Mouse (Mus musculus): ENCODE results near the gene Traf4. TPM values are rescaled to one million over a fixed set of nuclear protein-coding genes. Genes with fewer than 3 reads are reported as not detected.
"Not testable (repeated sequence)": the region's sequence is repeated elsewhere in the genome, so short reads cannot be mapped to it uniquely, and the experiment has no call there.

Traf4 gene
- total RNA-seq, 2 experiments from 2014 or later = 25.8 to 27.5 TPM

DNA sequence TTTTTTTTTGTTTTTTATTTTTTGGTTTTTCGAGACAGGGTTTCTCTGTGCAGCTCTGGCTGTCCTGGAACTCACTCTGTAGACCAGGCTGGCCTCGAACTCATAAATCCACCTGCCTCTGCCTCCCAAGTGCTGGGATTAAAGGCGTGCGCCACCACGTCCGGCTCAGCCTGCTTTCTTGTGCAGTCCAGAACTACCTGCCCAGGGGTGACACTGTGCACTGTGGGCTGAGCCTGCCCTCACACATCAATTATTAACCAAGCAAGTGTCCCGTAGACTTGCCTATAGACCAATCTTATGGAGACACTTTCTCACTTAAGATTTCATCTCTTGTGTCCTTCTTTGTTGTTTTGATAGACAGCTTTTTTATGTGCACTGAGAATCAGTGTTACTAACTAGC, 30.1 kb downstream of the Traf4 start:
- DNase-seq = not testable (repeated sequence)

DNA sequence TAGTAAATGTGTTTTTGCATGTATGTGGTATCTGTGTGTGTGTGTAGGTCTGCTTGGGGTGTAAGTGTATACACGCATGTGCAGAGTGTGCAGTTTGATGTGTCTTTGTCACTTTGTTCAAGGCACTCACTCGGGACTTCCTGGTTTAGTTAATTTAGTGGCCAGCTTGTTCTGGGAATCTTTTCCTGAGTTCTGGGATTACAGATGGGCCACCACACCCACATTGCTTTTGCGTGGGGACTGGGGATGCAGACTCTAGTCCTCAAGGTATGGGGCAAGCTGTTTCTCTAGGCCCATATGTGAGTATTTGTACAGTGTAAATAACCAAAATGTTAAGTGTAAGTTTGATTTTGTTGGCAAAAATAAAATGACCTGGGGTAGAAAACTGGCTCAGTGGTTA, 31.0 kb downstream of the Traf4 start:
- DNase-seq = no peak

DNA sequence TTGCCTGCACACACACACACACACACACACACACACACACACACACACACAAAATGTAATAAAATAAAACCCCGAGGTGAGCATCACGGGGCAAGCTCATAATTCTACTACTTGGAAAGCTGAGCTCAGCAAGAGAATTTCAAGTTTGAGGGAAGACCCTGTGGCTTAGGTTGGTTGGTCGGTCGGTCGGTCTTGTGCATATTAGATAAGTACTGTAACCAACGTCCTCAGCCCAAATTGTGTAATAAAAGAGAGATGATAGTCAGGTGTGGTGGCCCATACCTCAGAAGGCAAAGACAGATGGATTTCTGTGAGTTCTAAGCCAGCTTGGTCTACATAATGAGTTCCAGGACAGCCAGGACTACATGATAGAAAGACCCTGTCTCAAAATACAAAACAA, 31.5 kb downstream of the Traf4 start:
- DNase-seq = no peak

GRCm38 (mm10) chr11:78129458-78129857, 35.9 kb downstream of the Traf4 start:
- DNase-seq = no peak

GRCm38 (mm10) chr11:78126739-78127138, 38.6 kb downstream of the Traf4 start:
- DNase-seq = no peak

GRCm38 (mm10) chr11:78125691-78126090, 39.7 kb downstream of the Traf4 start:
- DNase-seq = no peak

- no peak for DNase-seq
Measured at GRCm38 (mm10) chr11:78123782-78124181, 41.6 kb downstream of the Traf4 start.

DNA sequence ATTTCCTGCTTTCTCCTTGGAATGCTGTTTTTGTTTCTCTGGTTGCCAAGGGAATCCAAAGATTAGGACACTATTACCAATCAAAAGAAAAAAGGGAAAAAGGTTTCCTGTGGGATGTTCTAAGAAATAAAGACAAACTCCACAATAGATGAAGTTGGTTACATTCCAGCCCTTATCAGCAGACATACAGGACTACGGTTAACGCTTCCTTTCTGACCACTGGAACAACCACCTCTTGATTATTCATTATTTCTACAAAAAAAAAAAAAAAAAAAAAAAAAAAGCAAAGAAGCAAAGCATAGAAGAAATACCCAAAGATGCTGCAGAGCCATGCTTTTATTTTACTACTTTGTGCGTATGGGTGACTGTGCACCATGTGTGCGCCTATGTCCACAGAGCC, 42.6 kb downstream of the Traf4 start:
- no peak for DNase-seq

DNA sequence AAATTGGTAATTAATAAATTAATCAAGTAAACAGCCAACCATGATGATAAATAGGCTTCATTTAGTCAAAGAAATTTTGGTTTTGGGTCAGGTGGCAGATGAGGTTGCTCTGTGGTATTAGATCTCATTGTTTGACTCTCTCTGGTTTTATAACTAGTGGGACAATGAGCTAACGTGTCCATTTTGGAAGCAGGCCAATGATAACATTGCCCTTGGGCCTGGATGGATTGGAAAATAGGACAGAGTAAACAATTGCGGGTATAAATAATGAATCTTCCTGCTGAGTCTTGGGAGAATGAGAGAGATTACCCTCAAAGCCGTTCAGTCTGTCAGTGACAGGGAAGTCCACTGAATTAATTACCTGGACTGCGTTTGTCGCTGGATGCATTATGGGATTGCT, 44.2 kb downstream of the Traf4 start:
- DNase-seq = peak; percentile 29

DNA sequence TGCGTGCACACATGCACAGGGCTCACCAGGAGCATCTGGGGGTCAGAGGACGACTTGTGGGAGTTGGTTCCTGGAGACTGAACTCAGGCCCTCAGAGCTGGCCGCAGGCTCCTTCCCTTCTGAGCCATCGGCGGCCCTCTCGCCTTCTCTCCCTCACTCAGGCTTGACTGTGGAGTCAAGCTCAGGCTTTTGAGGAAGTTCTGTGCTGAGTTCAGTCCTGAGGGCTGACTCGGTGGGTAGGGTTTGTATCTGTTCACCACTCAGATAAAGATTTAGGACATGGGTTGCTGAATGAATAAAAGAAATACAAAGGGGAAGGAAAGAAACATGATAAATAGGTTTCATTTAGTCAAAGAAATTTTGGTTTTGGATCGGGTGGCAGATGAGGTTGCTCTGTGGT, 45.5 kb downstream of the Traf4 start:
- DNase-seq = no peak

DNA sequence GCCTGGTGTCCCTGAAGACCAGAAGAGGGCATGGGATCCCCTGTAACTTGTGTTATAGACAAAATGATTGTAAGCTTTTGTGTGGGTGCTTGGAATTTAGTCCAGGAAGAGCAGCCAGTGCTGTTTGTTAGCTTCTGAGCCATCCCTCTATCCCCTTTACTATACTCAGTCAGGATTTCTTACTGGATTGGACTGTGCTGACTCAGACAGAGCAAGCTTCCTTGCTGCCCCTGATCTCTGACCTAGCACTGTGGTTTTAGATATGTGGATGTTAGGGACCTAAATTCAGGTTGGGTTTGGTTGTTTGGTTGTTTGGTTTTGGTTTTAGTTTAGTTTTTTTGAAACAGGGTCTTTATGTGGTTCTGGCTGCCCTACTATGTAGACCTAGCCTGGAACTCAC, 46.9 kb downstream of the Traf4 start:
- DNase-seq = no peak

DNA sequence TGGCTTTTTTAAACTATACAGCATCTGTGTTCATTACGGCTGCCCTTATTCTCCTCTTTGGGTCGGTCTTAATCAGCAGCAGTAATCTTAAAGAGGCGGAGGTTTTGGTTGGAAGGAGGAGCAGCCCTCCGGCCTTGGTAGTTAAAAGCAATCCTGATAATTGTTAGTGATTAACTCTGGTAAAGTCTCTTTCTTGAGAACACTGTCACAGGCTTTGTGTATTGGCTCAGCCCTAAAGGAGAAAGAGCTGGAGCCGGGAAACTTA, 49.3 kb downstream of the Traf4 start:
- no peak for DNase-seq

- DNase-seq = peak; percentile 96
Measured at GRCm38 (mm10) chr11:78115367-78116145, 49.8 kb downstream of the Traf4 start.

DNA sequence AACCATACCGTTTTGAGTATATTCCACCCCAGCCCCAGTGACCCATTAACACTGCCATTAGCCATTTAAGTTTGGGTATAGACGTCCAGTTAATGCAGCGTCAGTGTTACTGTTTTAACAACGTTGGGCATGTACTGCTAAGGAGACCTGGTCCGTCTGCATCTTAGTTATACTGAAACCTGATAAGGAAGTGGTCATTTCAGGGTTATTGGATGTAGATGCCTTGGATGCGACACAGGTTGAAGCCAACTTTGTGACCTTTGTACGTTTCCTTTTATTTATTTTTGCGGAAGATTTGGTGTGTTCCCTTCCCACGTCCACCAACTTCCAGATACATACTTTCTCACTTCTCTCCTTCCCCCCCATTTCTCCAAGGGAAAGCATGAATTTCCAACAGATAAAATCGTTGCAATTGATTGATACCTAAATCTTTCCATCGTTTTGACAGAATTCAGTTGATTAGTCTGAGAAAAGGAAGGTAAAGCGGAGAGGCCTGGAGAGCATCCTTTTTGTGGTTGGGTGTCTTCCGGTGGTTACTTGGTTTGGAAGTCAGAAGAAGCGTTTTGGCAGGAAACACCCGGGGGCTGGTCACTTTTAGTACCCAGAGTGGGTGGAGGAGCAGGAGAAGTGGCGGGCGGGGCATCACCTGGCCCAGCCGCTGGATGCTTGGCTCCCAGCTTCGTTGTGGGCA, 50.6 kb downstream of the Traf4 start:
- DNase-seq = no peak

GRCm38 (mm10) chr11:78113616-78114015, 51.8 kb downstream of the Traf4 start:
- DNase-seq = no peak

Small RNA genes lying within 50 kb of the gene (microRNA-seq; reads per million reads assigned to microRNA genes)
- 1.4 reads per million in 2 experiments for gene Mir7653

Other genes with a start within 250 kb of the Traf4 start
- under 1 TPM; 0.14 to 0.19 TPM for gene Sez6, start 234.8 kb downstream of the Traf4 start, total RNA-seq (2021)
- 10 to 100 TPM; 42.3 to 43.2 TPM for gene Phf12, start 182.8 kb downstream of the Traf4 start, total RNA-seq (2021)
- gene Dhrs13, start 133.3 kb downstream of the Traf4 start, total RNA-seq (2021) = 1 to 10 TPM; 7.8 to 9.3 TPM
- 10 to 100 TPM; 89.1 to 98.5 TPM for gene Flot2, start 127.7 kb downstream of the Traf4 start, total RNA-seq (2021)
- 10 to 100 TPM; 23.7 to 24.0 TPM for gene Eral1, start 85.2 kb downstream of the Traf4 start, total RNA-seq (2021)
- 10 to 100 TPM; 17.1 to 17.5 TPM for gene Fam222b, start 70.9 kb downstream of the Traf4 start, total RNA-seq (2021)
- gene Nek8, start 11.1 kb upstream of the Traf4 start, total RNA-seq (2021) = 1 to 10 TPM; 7.7 to 8.6 TPM
- 1 to 10 TPM; 8.4 to 9.8 TPM for gene Tlcd1, start 11.1 kb upstream of the Traf4 start, total RNA-seq (2021)
- gene Rpl23a, start 18.0 kb upstream of the Traf4 start, total RNA-seq (2021) = 1,000 to 10,000 TPM; 1,082 to 1,148 TPM
- gene Rab34, start 22.8 kb upstream of the Traf4 start, total RNA-seq (2021) = 10 to 100 TPM; 25.2 to 28.0 TPM
- 1 to 10 TPM in 1 of 2 experiments, under 1 TPM in 1; 0.81 to 1.4 TPM for gene Proca1, start 27.8 kb upstream of the Traf4 start, total RNA-seq (2021)
- gene Sdf2, start 80.2 kb upstream of the Traf4 start, total RNA-seq (2021) = 10 to 100 TPM; 41.2 to 43.9 TPM
- gene Supt6, start 80.4 kb upstream of the Traf4 start, total RNA-seq (2021) = 10 to 100 TPM; 35.7 to 37.2 TPM
- 100 to 1,000 TPM; 178 to 185 TPM for gene 2610507B11Rik, start 96.2 kb upstream of the Traf4 start, total RNA-seq (2021)
- gene BC030499, start 125.3 kb upstream of the Traf4 start, total RNA-seq (2021) = 1 to 10 TPM; 1.2 to 1.4 TPM
- 10 to 100 TPM; 32.6 to 33.2 TPM for gene Spag5, start 135.9 kb upstream of the Traf4 start, total RNA-seq (2021)
- gene Aldoc, start 157.4 kb upstream of the Traf4 start, total RNA-seq (2021) = 1 to 10 TPM; 3.3 to 3.6 TPM
- 10 to 100 TPM; 27.0 to 27.2 TPM for gene Pigs, start 162.8 kb upstream of the Traf4 start, total RNA-seq (2021)
- gene Unc119, start 177.9 kb upstream of the Traf4 start, total RNA-seq (2021) = 10 to 100 TPM; 13.5 to 14.6 TPM
- gene Foxn1, start 221.0 kb upstream of the Traf4 start, total RNA-seq (2021) = not detected

Data from heart, postnatal 4 days (tissue).